Comparison of ENCODE assay signal across 8 mouse cellular contexts in the genomic region with DNA sequence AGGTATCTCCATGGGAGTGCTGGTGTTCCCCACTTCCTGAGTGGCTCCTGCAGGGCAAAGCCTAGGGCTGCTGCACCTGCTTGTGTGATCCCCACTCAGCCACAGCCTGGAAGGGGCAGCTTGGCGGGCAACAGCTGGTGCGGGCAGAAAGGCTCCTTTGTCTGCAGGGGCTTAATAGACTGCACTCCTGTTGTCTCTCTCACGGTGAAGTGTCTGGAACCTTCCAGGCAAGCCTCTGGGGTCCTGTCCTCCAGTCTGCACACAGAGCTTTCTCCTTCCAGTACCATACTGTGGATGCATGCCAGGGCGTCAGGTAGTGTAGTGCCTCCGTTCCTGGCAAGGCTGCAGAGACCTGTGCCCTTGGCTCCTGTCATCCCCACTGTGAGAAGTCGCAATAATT. TPM values are rescaled to one million over a fixed set of nuclear protein-coding genes. Genes with fewer than 3 reads are reported as not detected.
A peak's percentile ranks its signal among the peaks of the same experiment; 100 is the strongest.
DNase-seq lines count a peak whose midpoint lies in the region; ATAC-seq and TF ChIP-seq lines count a peak whose summit lies in the region.
"Had no signal": no experiment of that assay in that cellular context is flagged by ENCODE, and none has a peak within 500 bp of the region (broad histone marks: within the 10 kb centered on the region; RNA-seq: fewer than 3 reads in every experiment).

No protein-coding gene starts in this region.

- peaks cover 52% of the 10 kb centered on the region for H3K36me3 ChIP-seq in lung, embryonic 14.5 days (ENCODE audit: insufficient read depth)
- peaks cover 38% of the 10 kb centered on the region for H3K36me3 ChIP-seq in embryonic facial prominence, embryonic 14.5 days (ENCODE audit: control insufficient read depth, insufficient read depth, low read length)
- H3K36me3 ChIP-seq in intestine, embryonic 16.5 days (ENCODE audit: control insufficient read depth, insufficient read depth, low read length) = peaks cover 7% of the 10 kb centered on the region
- H3K36me3 ChIP-seq in neural tube, embryonic 15.5 days = peaks cover 22% of the 10 kb centered on the region; the same call in 1 of the 2 replicates

- peak overlapping the region; percentile 91; the same call in 1 of the 2 replicates for H3K9ac ChIP-seq in lung, embryonic 14.5 days
- H3K9ac ChIP-seq in embryonic facial prominence, embryonic 14.5 days (ENCODE audit: low read depth, low read length) = peak overlapping the region; percentile 95
- H3K9ac ChIP-seq in intestine, embryonic 16.5 days (ENCODE audit: low read depth, low read length) = 0 out of 2 replicates have a peak overlapping the region, but pooled peaks have one; percentile 94
- peak overlapping the region; percentile 86 for H3K9ac ChIP-seq in neural tube, embryonic 15.5 days (replicated peaks)

- no peaks in the 10 kb centered on the region for H3K9me3 ChIP-seq in lung, embryonic 14.5 days (ENCODE audit: low read depth, low read length)
- no peaks in the 10 kb centered on the region for H3K9me3 ChIP-seq in embryonic facial prominence, embryonic 14.5 days (ENCODE audit: control insufficient read depth, low read length)
- H3K9me3 ChIP-seq in intestine, embryonic 16.5 days (ENCODE audit: control insufficient read depth, low read length) = no peaks in the 10 kb centered on the region
- H3K9me3 ChIP-seq in neural tube, embryonic 15.5 days (replicated peaks) = no peaks in the 10 kb centered on the region

- H3K4me3 ChIP-seq in lung, embryonic 14.5 days (ENCODE audit: low read depth, low read length) = peak overlapping the region; percentile 97
- peak overlapping the region; percentile 99 for H3K4me3 ChIP-seq in embryonic facial prominence, embryonic 14.5 days (ENCODE audit: low read depth, low read length)
- peak overlapping the region; percentile 85; the same call in 1 of the 2 replicates for H3K4me3 ChIP-seq in intestine, embryonic 16.5 days (ENCODE audit: low read length)
- 0 out of 2 replicates have a peak overlapping the region, but pooled peaks have one; percentile 94 for H3K4me3 ChIP-seq in neural tube, embryonic 15.5 days (replicated peaks)

- DNase-seq in lung, embryonic 14.5 days = no peak
- no peak for DNase-seq in lung, postnatal 36 days
- DNase-seq in embryonic facial prominence, embryonic 14.5 days (ENCODE audit: low spot score) = no peak
- DNase-seq in testis, postnatal 14 days (ENCODE audit: low spot score) = no peak
- DNase-seq in urinary bladder, postnatal 36 days (ENCODE audit: low spot score in 2 of 2) = no peak
- DNase-seq: kidney, postnatal 14 days had no signal

- peak overlapping the region; percentile 91 for H3K4me2 ChIP-seq in lung, embryonic 14.5 days
- peak overlapping the region; percentile 90 for H3K4me2 ChIP-seq in embryonic facial prominence, embryonic 14.5 days (ENCODE audit: low read depth, low read length)
- H3K4me2 ChIP-seq in intestine, embryonic 16.5 days (ENCODE audit: low read depth, low read length) = peak overlapping the region; percentile 96; the same call in 1 of the 2 replicates
- H3K4me2 ChIP-seq in neural tube, embryonic 15.5 days = peak overlapping the region; percentile 93

- WGBS in lung, embryonic 14.5 days = 66% methylated on average over 6 of the region's 6 CpGs
- 60% methylated on average over 6 of the region's 6 CpGs for WGBS in embryonic facial prominence, embryonic 14.5 days
- WGBS in intestine, embryonic 16.5 days = 73% methylated on average over 6 of the region's 6 CpGs
- WGBS in neural tube, embryonic 15.5 days = 38% methylated on average over 6 of the region's 6 CpGs

- no peak for ATAC-seq in lung, embryonic 14.5 days (ENCODE audit: insufficient read depth)
- ATAC-seq in embryonic facial prominence, embryonic 14.5 days (ENCODE audit: low read depth) = no peak
- no peak for ATAC-seq in intestine, embryonic 16.5 days
- ATAC-seq in neural tube, embryonic 15.5 days (ENCODE audit: low FRiP score) = no peak

- peak overlapping the region; percentile 8; the same call in 1 of the 2 replicates for H3K27ac ChIP-seq in lung, embryonic 14.5 days (ENCODE audit: low read depth)
- H3K27ac ChIP-seq in embryonic facial prominence, embryonic 14.5 days (replicated peaks; ENCODE audit: low read depth, low read length) = peak overlapping the region; percentile 28; the same call in 1 of the 2 replicates
- no peak overlapping the region for H3K27ac ChIP-seq in intestine, embryonic 16.5 days (ENCODE audit: low read length)
- H3K27ac ChIP-seq in neural tube, embryonic 15.5 days (replicated peaks) = no peak overlapping the region; the same call in 1 of the 2 replicates

- no peaks in the 10 kb centered on the region for H3K27me3 ChIP-seq in lung, embryonic 14.5 days (ENCODE audit: insufficient read depth, low read length)
- no peaks in the 10 kb centered on the region for H3K27me3 ChIP-seq in embryonic facial prominence, embryonic 14.5 days (replicated peaks; ENCODE audit: control insufficient read depth, insufficient read depth, low read length)
- no peaks in the 10 kb centered on the region for H3K27me3 ChIP-seq in intestine, embryonic 16.5 days (replicated peaks; ENCODE audit: control insufficient read depth, insufficient read depth, low read length)
- H3K27me3 ChIP-seq in neural tube, embryonic 15.5 days (replicated peaks) = no peaks in the 10 kb centered on the region

- TF ChIP-seq CTCF in lung, embryonic 14.5 days (IDR thresholded peaks at IDR 0.05; ENCODE audit: low read depth) = no peak

- H3K4me1 ChIP-seq in lung, embryonic 14.5 days (ENCODE audit: insufficient read depth) = peaks cover 19% of the 10 kb centered on the region
- peaks cover 15% of the 10 kb centered on the region for H3K4me1 ChIP-seq in embryonic facial prominence, embryonic 14.5 days (ENCODE audit: control insufficient read depth, insufficient read depth, low read length)
- peaks cover 35% of the 10 kb centered on the region for H3K4me1 ChIP-seq in intestine, embryonic 16.5 days (ENCODE audit: control insufficient read depth, insufficient read depth, low read length)
- H3K4me1 ChIP-seq in neural tube, embryonic 15.5 days = peaks cover 52% of the 10 kb centered on the region

RNA-seq across cellular contexts. Expression of a gene that starts 2.9 kb away (rescaled TPM):
- polyA plus RNA-seq in lung, embryonic 14.5 days (2014; fragmentation: Nextera tagmentation; extraction: Ambion mirVana) = 28.7 and 29.7 TPM in 2 replicates
- 32.6 and 32.7 TPM in 2 replicates for polyA plus RNA-seq in embryonic facial prominence, embryonic 14.5 days (2014; fragmentation: Nextera tagmentation; extraction: Ambion mirVana)
- 13.8 and 15.7 TPM in 2 replicates for polyA plus RNA-seq in intestine, embryonic 16.5 days (2015; fragmentation: Nextera tagmentation; extraction: Ambion mirVana)
- 16.9 and 17.3 TPM in 2 replicates for polyA plus RNA-seq in neural tube, embryonic 15.5 days (2015; fragmentation: Nextera tagmentation; extraction: Ambion mirVana)

RNA-seq across cellular contexts. Expression of a gene that starts 13.2 kb away (rescaled TPM):
- polyA plus RNA-seq in lung, embryonic 14.5 days (2014; fragmentation: Nextera tagmentation; extraction: Ambion mirVana) = 13.9 and 16.3 TPM in 2 replicates
- polyA plus RNA-seq in embryonic facial prominence, embryonic 14.5 days (2014; fragmentation: Nextera tagmentation; extraction: Ambion mirVana) = 12.8 and 14.1 TPM in 2 replicates
- polyA plus RNA-seq in intestine, embryonic 16.5 days (2015; fragmentation: Nextera tagmentation; extraction: Ambion mirVana) = 13.4 and 14.3 TPM in 2 replicates
- 11.7 and 12.8 TPM in 2 replicates for polyA plus RNA-seq in neural tube, embryonic 15.5 days (2015; fragmentation: Nextera tagmentation; extraction: Ambion mirVana)

RNA-seq across cellular contexts. Expression of a gene that starts 19.9 kb away (rescaled TPM):
- polyA plus RNA-seq in lung, embryonic 14.5 days (2014; fragmentation: Nextera tagmentation; extraction: Ambion mirVana) = 493 and 529 TPM in 2 replicates
- 474 and 475 TPM in 2 replicates for polyA plus RNA-seq in embryonic facial prominence, embryonic 14.5 days (2014; fragmentation: Nextera tagmentation; extraction: Ambion mirVana)
- polyA plus RNA-seq in intestine, embryonic 16.5 days (2015; fragmentation: Nextera tagmentation; extraction: Ambion mirVana) = 846 and 854 TPM in 2 replicates
- polyA plus RNA-seq in neural tube, embryonic 15.5 days (2015; fragmentation: Nextera tagmentation; extraction: Ambion mirVana) = 553 and 558 TPM in 2 replicates

RNA-seq across cellular contexts. Expression of a gene that starts 22.1 kb away (rescaled TPM):
- polyA plus RNA-seq in lung, embryonic 14.5 days (2014; fragmentation: Nextera tagmentation; extraction: Ambion mirVana) = 3.8 and 5.5 TPM in 2 replicates
- 7.3 and 9.0 TPM in 2 replicates for polyA plus RNA-seq in embryonic facial prominence, embryonic 14.5 days (2014; fragmentation: Nextera tagmentation; extraction: Ambion mirVana)
- polyA plus RNA-seq in intestine, embryonic 16.5 days (2015; fragmentation: Nextera tagmentation; extraction: Ambion mirVana) = 5.1 TPM in 2 replicates
- polyA plus RNA-seq in neural tube, embryonic 15.5 days (2015; fragmentation: Nextera tagmentation; extraction: Ambion mirVana) = 91.9 and 93.0 TPM in 2 replicates

RNA-seq across cellular contexts. Expression of a gene that starts 29.5 kb away (rescaled TPM):
- polyA plus RNA-seq in lung, embryonic 14.5 days (2014; fragmentation: Nextera tagmentation; extraction: Ambion mirVana) = 32.6 and 34.2 TPM in 2 replicates
- 34.2 and 37.0 TPM in 2 replicates for polyA plus RNA-seq in embryonic facial prominence, embryonic 14.5 days (2014; fragmentation: Nextera tagmentation; extraction: Ambion mirVana)
- polyA plus RNA-seq in intestine, embryonic 16.5 days (2015; fragmentation: Nextera tagmentation; extraction: Ambion mirVana) = 8.8 and 10.3 TPM in 2 replicates
- 19.4 and 20.5 TPM in 2 replicates for polyA plus RNA-seq in neural tube, embryonic 15.5 days (2015; fragmentation: Nextera tagmentation; extraction: Ambion mirVana)

Comparison
In these comparisons a context has a peak if more than half of its experiments do, and no peak if none do; other contexts are left out.
1. H3K27ac ChIP-seq: peak in lung, embryonic 14.5 days (single experiment) and embryonic facial prominence, embryonic 14.5 days (single experiment); none in intestine, embryonic 16.5 days (single experiment) and neural tube, embryonic 15.5 days (single experiment).
2. Peak in every context shown above with its lines, with median percentiles within 50 percentile points of each other: H3K4me2 ChIP-seq, H3K4me3 ChIP-seq and H3K9ac ChIP-seq.